Mouse (Mus musculus) kidney, postnatal 14 days (tissue): ENCODE results near the gene Panx1.

Experiments used
- DNase-seq: peaks from one replicate; pipeline ENCODE4 v3.0.0; 2022; ENCODE audit warnings: mixed read lengths

Panx1 gene

DNA sequence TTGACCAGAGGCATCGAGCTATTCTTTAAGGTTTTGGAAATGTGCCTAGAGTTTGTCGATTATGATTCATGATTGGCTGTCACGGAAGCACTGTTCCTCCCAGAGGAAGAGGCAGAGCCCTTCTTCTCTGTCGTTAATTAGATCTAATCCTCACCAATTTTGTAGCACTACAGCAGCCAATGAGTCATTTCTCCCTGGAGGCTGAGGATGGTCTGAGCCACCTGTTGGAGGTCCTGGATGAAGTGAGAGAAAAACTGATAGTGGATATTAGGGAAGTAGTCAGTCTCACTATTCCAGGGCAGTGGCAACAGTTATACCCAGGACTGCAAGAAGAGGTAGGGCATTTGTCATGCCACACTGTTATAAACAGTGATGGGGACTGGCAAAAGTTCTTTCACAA is 75.1 kb downstream of the Panx1 start:
- no peak for DNase-seq

DNA sequence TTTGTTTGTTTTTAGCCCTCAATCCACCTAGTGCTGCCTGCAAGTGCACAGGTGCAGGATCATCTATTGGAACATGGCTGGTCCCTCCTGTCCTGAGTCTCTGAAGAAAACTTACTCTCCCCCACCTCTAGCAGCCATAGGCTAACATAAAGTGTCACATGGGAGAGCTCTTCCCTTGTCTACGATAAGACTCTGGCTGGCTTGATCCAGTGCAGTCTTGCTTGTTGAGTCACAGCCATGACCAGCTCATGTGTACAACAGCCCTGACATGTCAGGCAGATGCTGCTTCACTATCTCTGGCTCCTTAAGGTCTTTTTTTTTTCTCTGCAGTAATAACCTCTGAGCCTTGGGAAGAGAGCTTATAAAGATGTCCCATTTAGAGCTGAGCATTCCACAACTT is 77.7 kb downstream of the Panx1 start:
- DNase-seq, result no peak

DNA sequence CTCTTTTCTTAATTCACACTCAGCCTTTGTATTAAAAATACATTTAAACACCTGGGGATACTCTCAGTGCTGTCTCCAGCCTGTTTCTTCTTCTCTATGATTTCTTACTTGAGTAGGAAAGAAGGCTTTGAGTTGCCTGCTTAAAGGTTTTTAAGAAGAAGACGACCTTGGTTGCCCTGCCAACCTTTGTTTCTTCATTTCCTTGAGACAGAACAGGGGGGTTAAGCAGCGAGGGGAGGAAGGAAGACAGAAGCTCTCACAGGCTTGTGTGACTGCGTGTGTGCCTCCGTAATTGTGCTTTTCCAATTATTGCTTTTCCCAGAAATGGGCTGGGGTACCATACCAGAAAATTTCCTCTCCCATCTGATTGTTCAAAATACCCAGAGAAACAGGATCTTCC is 78.5 kb downstream of the Panx1 start:
- DNase-seq, result peak; percentile 10

DNA sequence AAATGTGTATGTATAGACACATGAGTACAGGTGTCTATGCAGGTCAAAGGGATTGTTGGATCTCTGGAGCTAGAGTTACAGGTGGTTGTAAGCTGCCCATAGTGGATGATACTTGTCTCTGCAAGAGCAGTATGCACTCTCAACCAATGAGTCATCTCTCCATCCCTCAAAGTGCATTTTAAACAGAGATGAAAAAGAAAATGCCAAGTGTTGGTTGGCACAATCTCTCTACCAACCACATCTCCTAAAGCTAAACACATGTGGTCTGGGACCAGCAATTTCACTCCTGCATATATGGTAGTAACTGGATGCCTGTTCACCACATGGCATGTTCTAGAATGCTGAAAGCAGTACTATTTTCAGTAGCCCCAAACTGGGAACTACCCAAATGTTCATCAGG is 79.9 kb downstream of the Panx1 start:
- DNase-seq, result no peak

DNA sequence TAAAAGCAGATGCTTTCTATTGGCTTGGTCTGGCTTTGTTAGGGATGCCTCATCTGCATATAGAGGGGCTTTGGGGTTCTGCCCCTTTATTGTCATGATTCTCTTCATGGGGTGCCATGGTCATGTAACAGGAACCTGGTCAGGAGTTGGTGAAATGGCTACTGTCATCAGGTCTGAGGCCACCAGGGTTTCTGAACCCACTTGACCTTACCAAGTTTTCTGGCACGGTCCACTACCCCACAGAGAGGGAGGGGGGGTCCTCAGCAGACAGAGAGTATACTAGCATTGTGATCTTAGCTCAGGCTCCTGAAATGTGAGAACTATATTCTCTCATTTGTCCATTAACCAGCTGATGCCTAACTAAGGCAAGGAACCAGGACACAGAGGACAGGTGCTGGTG is 82.5 kb downstream of the Panx1 start:
- no peak for DNase-seq

DNA sequence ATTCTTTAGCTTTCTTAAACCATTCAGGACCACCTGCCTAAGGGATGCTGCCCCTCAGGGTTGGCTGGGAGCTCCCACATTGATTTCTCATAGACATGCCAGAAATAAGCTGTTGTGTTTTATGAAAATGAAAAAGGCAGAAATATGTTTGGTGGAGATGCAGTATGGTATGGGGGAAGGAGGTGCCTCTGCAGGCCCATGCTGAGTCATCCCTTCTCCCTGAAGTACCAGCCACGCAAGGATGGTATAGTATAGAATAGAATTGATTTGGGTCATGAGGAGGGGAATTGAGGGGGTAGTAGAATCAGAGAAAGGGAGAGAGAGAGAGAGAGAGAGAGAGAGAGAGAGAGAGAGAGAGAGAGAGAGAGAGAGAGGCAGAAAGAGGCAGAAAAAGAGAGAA is 90.6 kb downstream of the Panx1 start:
- no peak for DNase-seq
